Mouse (Mus musculus): ENCODE measurements around the gene Ubap1. TPM values are rescaled to one million over a fixed set of nuclear protein-coding genes. Genes with fewer than 3 reads are reported as not detected.

Gene Ubap1
- total RNA-seq, 2 experiments from 2014 or later: 35.7 to 39.2 TPM

DNA sequence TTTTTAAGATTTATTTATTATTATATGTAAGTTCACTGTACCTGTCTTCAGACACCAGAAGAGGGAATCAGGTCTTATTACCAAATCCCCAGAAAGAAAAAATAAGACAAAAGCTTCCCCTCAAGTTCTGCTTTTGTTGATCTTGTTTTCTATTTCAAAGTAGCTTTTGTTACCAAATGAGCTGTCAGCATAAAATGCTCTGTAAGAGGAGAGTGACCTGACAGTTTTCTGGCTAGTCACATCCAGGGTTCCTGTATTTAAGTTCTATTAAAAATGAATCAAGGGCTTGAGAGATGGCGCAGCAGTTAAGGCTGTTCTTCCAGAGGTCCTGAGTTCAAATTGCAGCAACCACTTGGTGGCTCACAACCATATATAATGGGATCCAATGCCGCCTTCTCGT is 12.3 kb downstream of the Ubap1 start:
- DNase-seq: no peak
- no peak overlapping the region for H3K27ac ChIP-seq
- intact Hi-C loops (cut with DNase I): no loop called here
- TF ChIP-seq CTCF (IDR thresholded peaks at IDR 0.05): no peak
- no peak overlapping the region for H3K4me3 ChIP-seq

GRCm38 (mm10) chr4:41368198-41368597 is 19.4 kb downstream of the Ubap1 start:
- H3K4me3 ChIP-seq: no peak overlapping the region
- intact Hi-C loops (cut with DNase I): no loop called here
- no peak for TF ChIP-seq CTCF (IDR thresholded peaks at IDR 0.05)
- H3K27ac ChIP-seq: no peak overlapping the region
- DNase-seq: no peak

- no peak overlapping the region for H3K4me3 ChIP-seq
- no peak for DNase-seq
- intact Hi-C loops (cut with DNase I): no loop called here
- TF ChIP-seq CTCF (IDR thresholded peaks at IDR 0.05): no peak
- no peak overlapping the region for H3K27ac ChIP-seq
Measured at GRCm38 (mm10) chr4:41369702-41370437, 21.1 kb downstream of the Ubap1 start.

GRCm38 (mm10) chr4:41377567-41377966 is 28.8 kb downstream of the Ubap1 start:
- TF ChIP-seq CTCF (IDR thresholded peaks at IDR 0.05): no peak
- DNase-seq: no peak
- intact Hi-C loops (cut with DNase I): no loop called here
- no peak overlapping the region for H3K4me3 ChIP-seq
- H3K27ac ChIP-seq: no peak overlapping the region

GRCm38 (mm10) chr4:41381213-41381950 is 32.6 kb downstream of the Ubap1 start:
- no peak for DNase-seq
- no peak overlapping the region for H3K27ac ChIP-seq
- no peak for TF ChIP-seq CTCF (IDR thresholded peaks at IDR 0.05)
- no peak overlapping the region for H3K4me3 ChIP-seq
- intact Hi-C loops (cut with DNase I): no loop called here

DNA sequence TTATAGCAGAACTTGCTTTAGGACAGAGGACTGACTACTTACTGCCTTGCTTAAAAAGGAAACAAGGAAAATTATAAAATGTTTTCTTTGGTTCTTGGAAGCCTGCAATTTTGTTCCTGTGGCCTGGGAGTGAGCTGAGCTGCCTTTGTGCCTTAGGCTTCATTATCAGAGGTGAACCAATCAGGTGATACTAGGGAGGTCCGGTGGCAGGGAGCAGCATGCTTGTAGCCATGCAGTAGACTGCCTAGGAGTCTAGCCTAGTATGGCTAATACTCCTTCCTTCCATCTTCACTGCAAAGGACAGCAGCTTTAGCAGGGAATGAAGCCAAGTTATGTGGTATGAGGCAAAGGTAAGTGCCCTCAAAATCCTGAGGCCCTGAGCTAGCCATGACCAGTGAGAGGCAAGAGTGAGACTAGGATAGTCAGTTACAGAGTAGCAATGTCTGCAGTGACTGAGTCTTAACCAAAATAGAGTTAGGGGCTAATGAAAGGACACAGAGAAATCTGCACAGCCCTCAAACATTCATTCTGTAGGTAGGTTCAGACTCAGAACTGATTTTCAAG is 37.7 kb downstream of the Ubap1 start:
- Histone ChIP-seq H3K27ac (no peak overlapping the region), H3K4me3 (no peak overlapping the region)
- TF ChIP-seq CTCF (IDR thresholded peaks at IDR 0.05): no peak
- intact Hi-C loops (cut with DNase I): loop anchor here (5.0 kb wide), 1 partner anchor 74 kb away; the partner anchor contains the start of gene Dcaf12
- DNase-seq: no peak

GRCm38 (mm10) chr4:41387755-41388469 is 39.1 kb downstream of the Ubap1 start:
- intact Hi-C loops (cut with DNase I): loop anchor here (2.0 to 5.0 kb wide), 2 partner anchors 76 to 337 kb away; partner anchors contain the start of gene Dcaf12
- TF ChIP-seq CTCF (IDR thresholded peaks at IDR 0.05): no peak
- Histone ChIP-seq H3K27ac (peak overlapping the region; percentile 48), H3K4me3 (peak overlapping the region; percentile 42)
- DNase-seq: peak; percentile 60

GRCm38 (mm10) chr4:41388616-41389015 is 39.8 kb downstream of the Ubap1 start:
- peak overlapping the region; percentile 48 for H3K27ac ChIP-seq
- intact Hi-C loops (cut with DNase I): loop anchor here (2.0 to 5.0 kb wide), 2 partner anchors 76 to 338 kb away; partner anchors contain the start of gene Dcaf12
- DNase-seq: peak; percentile 35

DNA sequence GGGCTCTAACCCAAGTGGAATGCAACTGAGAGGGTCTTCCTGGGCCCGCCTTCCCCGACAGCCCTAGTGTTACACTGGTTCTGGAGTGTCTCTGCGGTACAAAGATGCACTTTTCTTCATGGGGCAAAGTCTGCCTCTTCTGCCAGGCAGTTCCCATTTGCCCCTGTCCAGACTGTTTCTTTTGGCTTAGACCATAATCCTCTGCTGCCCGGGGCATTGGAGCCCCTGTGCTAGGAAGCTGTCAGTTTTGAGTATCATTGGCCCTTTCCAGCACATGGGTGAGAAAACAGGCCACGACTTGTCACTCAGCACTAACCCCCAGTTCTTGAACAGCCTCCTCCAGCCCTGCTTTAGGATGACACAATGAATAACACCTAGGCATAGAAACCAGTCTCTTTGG is 40.4 kb downstream of the Ubap1 start:
- no peak for DNase-seq
- H3K27ac ChIP-seq: no peak overlapping the region; the same call in 1 of the 2 replicates
- TF ChIP-seq CTCF (IDR thresholded peaks at IDR 0.05): no peak
- intact Hi-C loops (cut with DNase I): loop anchor here (2.0 to 5.0 kb wide), 2 partner anchors 77 to 338 kb away; partner anchors contain the start of gene Dcaf12
- peak overlapping the region; percentile 42; the same call in 1 of the 2 replicates for H3K4me3 ChIP-seq

More at GRCm38 (mm10) chr4:41388616-41389015, 39.8 kb downstream of the Ubap1 start:
- TF ChIP-seq CTCF (IDR thresholded peaks at IDR 0.05): no peak
- peak overlapping the region; percentile 42 for H3K4me3 ChIP-seq

- intact Hi-C loops (cut with DNase I): loop anchor here (2.0 to 5.0 kb wide), 3 partner anchors 103 to 258 kb away; no protein-coding TSS in a partner anchor
- DNase-seq: peak; percentile 88
- TF ChIP-seq CTCF (IDR thresholded peaks at IDR 0.05): peak; percentile 99
- Histone ChIP-seq H3K27ac (no peak overlapping the region), H3K4me3 (no peak overlapping the region)
Measured at GRCm38 (mm10) chr4:41390122-41390521, 41.3 kb downstream of the Ubap1 start.

DNA sequence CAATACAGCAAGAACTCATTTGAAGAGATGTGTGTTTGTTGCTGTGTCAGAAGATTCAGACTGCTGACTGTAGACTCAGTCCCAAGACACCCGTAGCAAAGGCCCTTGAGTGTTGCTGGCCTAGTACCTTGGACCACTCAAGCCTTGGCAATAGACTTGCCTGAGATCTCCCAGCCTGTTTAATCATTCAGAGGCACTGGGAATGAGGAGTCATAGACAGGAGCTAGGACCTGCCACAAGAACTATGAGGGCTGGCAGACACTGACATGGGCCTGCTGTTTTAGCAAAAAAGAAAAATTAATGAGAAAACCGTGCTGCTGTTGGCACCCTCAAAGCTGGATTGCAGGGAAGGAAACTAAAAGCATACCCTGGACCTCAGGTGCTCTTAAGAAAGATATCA is 42.2 kb downstream of the Ubap1 start:
- no peak for TF ChIP-seq CTCF (IDR thresholded peaks at IDR 0.05)
- Histone ChIP-seq H3K4me3 (no peak overlapping the region), H3K27ac (0 out of 2 replicates have a peak overlapping the region, but pooled peaks have one; percentile 6)
- intact Hi-C loops (cut with DNase I): loop anchor here (2.0 to 5.0 kb wide), 3 partner anchors 104 to 259 kb away; no protein-coding TSS in a partner anchor
- DNase-seq: no peak

GRCm38 (mm10) chr4:41394651-41395050 is 45.9 kb downstream of the Ubap1 start:
- no peak for TF ChIP-seq CTCF (IDR thresholded peaks at IDR 0.05)
- intact Hi-C loops (cut with DNase I): loop anchor here (5.0 kb wide), 2 partner anchors 107 to 262 kb away; no protein-coding TSS in a partner anchor
- no peak overlapping the region for H3K27ac ChIP-seq

More at GRCm38 (mm10) chr4:41394651-41395050, 45.9 kb downstream of the Ubap1 start:
- H3K4me3 ChIP-seq: no peak overlapping the region
- DNase-seq: no peak
